Mouse (Mus musculus) stomach, postnatal 0 days (tissue): ENCODE measurements around the gene Samd4b. TPM values are rescaled to one million over a fixed set of nuclear protein-coding genes. Genes with fewer than 3 reads are reported as not detected.

ENCODE experiments used
- ATAC-seq: fragments of 200-750 bp; cut with Nextera tagmentation; 2 replicates; pipeline ENCODE4 v1.8.0; 2017; ENCODE audit not compliant: low FRiP score, low TSS enrichment
- DNase-seq: peaks from one replicate; pipeline ENCODE4 v3.0.0-alpha.2; 2016; ENCODE audit warnings: low spot score
- H3K27ac ChIP-seq: fragments of 300-500 bp; sonication (generic); replicated peaks from 2 replicates; pipeline ENCODE4 v1.5.1; 2014; ENCODE audit warnings: mild to moderate bottlenecking, control low read depth
- H3K27me3 ChIP-seq: fragments of 300-500 bp; sonication (generic); 2 replicates; pipeline ENCODE4 v1.6.1; 2014; ENCODE audit warnings: low read length; ENCODE audit not compliant: control insufficient read depth, insufficient read depth
- H3K36me3 ChIP-seq: fragments of 300-500 bp; sonication (generic); 2 replicates; pipeline ENCODE4 v1.6.1; 2014; ENCODE audit warnings: low read length, mixed read lengths; ENCODE audit not compliant: control insufficient read depth, insufficient read depth
- H3K4me1 ChIP-seq: fragments of 300-500 bp; sonication (generic); replicated peaks from 2 replicates; pipeline ENCODE4 v1.6.1; 2014; ENCODE audit warnings: antibody characterized with exemption; ENCODE audit not compliant: control insufficient read depth, insufficient read depth
- H3K4me2 ChIP-seq: fragments of 300-500 bp; sonication (generic); replicated peaks from 2 replicates; pipeline ENCODE4 v1.6.1; 2014; ENCODE audit warnings: low read depth, mild to moderate bottlenecking, control low read depth, moderate library complexity
- H3K4me3 ChIP-seq: fragments of 300-500 bp; sonication (generic); 2 replicates; pipeline ENCODE4 v1.5.1; 2014; ENCODE audit warnings: low read depth, low read length, control low read depth
- H3K9ac ChIP-seq: fragments of 300-500 bp; sonication (generic); 2 replicates; pipeline ENCODE4 v1.6.1; 2014; ENCODE audit warnings: mild to moderate bottlenecking, low read length, control low read depth, mixed read lengths
- H3K9me3 ChIP-seq: fragments of 300-500 bp; sonication (generic); 2 replicates; pipeline ENCODE4 v1.6.1; 2016; ENCODE audit warnings: low read length; ENCODE audit not compliant: control insufficient read depth
- CTCF ChIP-seq: IDR thresholded peaks from 2 replicates; pipeline ENCODE4 v1.5.1; 2016; ENCODE audit warnings: antibody characterized with exemption, low read depth, mild to moderate bottlenecking, moderate library complexity
- EP300 ChIP-seq: optimal IDR thresholded peaks from 2 replicates; pipeline ENCODE3; 2016; ENCODE audit warnings: antibody characterized with exemption
- WGBS: fragments of 180-500 bp; shearing (Covaris S2); extraction: QIAGEN DNeasy Blood & Tissue Kit; methylation state at CpG from one replicate; pipeline ENCODE4 v1.1.7; 2014; 5-methylcytosine and 5-hydroxymethylcytosine counted together
- polyA plus RNA-seq: library from polyadenylated mRNA; unstranded; fragments of >200 nt; fragmentation: Nextera tagmentation; extraction: Ambion mirVana; gene quantifications from 2 replicates; pipeline ENCODE4 v1.2.1, GENCODE M21; 2015

The Samd4b gene
- polyA plus RNA-seq, 1 experiment from 2014 or later: 9.8 TPM

DNA sequence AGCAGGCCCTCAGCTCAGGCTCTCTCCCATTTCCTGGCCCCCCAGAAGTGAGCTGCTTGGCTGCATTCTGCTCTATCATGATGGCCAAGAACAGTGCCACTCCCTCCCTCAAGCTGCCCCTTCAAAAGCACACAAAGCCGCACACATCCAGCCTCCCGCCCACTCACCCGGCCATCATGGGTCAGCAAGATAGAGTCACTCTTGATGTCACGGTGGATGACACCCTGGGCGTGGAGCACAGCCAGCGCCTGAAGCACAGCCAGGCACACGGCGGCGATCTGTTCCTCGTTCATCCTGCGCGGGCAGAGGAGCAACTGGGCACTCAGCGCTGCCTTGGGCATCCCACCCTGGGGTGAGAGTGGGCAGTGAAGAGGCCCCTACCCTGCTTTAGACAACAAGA is 35.6 kb downstream of the Samd4b start:
- no peak overlapping the region for H3K9ac ChIP-seq
- H3K4me1 ChIP-seq: 0 out of 2 replicates have a peak, but pooled peaks cover 2% of the 10 kb centered on the region
- no peak overlapping the region for H3K4me3 ChIP-seq
- 86% methylated on average over 13 of the region's 13 CpGs for WGBS
- no peaks in the 10 kb centered on the region for H3K27me3 ChIP-seq
- H3K9me3 ChIP-seq: no peaks in the 10 kb centered on the region
- DNase-seq: no peak
- H3K36me3 ChIP-seq: peaks cover 27% of the 10 kb centered on the region
- no peak for TF ChIP-seq EP300
- TF ChIP-seq CTCF: no peak
- H3K27ac ChIP-seq: no peak overlapping the region
- no peak for ATAC-seq
- no peak overlapping the region for H3K4me2 ChIP-seq

DNA sequence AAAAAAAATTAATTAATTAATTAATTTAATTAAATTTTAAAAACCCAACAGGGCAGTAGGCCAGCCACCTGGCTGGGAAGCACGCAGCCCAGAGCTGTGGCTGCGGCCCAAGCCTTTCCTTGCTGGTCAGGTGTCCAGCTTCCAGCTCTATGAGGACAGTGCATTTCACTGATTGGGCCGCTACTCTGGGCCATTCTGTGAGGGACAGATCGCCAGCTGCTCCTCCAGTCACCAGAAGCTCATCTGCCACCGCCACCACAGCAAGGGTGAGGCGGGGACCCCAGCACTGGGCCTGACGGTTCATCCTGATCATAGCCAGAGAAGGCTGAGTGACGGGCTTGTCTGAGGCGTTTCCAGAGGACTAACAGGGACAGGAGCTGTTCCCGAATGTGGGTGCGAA is 36.0 kb downstream of the Samd4b start:
- 94% methylated on average over 11 of the region's 11 CpGs for WGBS
- peaks cover 23% of the 10 kb centered on the region for H3K36me3 ChIP-seq
- no peak for ATAC-seq

DNA sequence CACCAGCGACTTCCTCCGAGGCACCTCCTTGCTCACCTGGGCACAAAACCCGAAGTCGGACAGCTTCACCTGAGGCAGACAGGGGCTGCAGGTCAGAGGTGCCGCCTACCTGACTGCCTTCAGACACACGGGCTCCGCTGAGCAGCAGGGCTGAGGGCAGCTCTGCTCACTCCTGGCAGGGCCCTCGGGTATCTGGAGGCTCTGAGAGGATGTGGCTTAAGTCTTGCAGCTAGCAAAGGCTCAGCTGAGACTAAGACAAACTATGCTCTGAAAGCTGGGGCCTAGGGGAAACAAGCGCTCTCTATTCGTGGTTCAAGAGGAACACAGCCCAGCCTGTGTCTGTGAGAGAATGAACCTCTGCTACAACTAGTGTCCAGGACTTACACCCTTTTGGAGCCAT is 37.1 kb downstream of the Samd4b start:
- Histone ChIP-seq H3K4me3 (no peak overlapping the region), H3K4me2 (no peak overlapping the region), H3K9me3 (no peaks in the 10 kb centered on the region), H3K27ac (no peak overlapping the region), H3K4me1 (0 out of 2 replicates have a peak, but pooled peaks cover 2% of the 10 kb centered on the region), H3K36me3 (peaks cover 18% of the 10 kb centered on the region), H3K27me3 (no peaks in the 10 kb centered on the region), H3K9ac (no peak overlapping the region)
- no peak for ATAC-seq
- WGBS: 91% methylated on average over 10 of the region's 10 CpGs
- no peak for DNase-seq
- TF ChIP-seq EP300 (no peak), CTCF (no peak)

More for the DNA sequence above, 36.0 kb downstream of the Samd4b start:
- Histone ChIP-seq H3K27me3 (no peaks in the 10 kb centered on the region), H3K4me3 (no peak overlapping the region), H3K4me1 (0 out of 2 replicates have a peak, but pooled peaks cover 2% of the 10 kb centered on the region), H3K9ac (no peak overlapping the region), H3K27ac (no peak overlapping the region), H3K9me3 (no peaks in the 10 kb centered on the region), H3K4me2 (no peak overlapping the region)
- TF ChIP-seq EP300 (no peak), CTCF (no peak)
- no peak for DNase-seq

DNA sequence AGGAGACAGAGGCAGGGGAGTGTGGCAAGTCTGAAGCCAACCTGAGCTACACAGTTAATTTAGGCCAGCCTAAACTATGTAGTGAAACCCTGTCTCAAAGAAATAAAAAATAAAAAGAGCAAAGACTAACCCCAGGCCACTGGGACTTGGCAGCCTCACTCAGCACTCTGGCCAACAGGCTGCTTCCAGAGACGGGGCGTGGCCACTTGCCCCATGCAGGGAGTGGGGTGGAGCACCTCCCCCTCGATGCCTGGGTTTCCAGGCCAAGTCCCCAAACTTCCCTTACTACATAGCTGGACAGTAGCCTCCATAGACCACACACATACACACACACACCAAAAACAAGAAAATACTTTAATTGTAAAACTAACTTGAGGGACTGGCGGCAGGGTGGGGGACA is 39.5 kb downstream of the Samd4b start:
- no peak overlapping the region for H3K4me3 ChIP-seq
- 36% methylated on average over 4 of the region's 4 CpGs for WGBS
- H3K9me3 ChIP-seq: no peaks in the 10 kb centered on the region
- 0 out of 2 replicates have a peak, but pooled peaks cover 2% of the 10 kb centered on the region for H3K4me1 ChIP-seq
- H3K27me3 ChIP-seq: no peaks in the 10 kb centered on the region
- peaks cover 12% of the 10 kb centered on the region for H3K36me3 ChIP-seq
- peak; percentile 38; the same call in 1 of the 2 replicates for ATAC-seq
- no peak for TF ChIP-seq CTCF
- no peak for TF ChIP-seq EP300
- H3K4me2 ChIP-seq: no peak overlapping the region
- no peak overlapping the region for H3K9ac ChIP-seq
- peak overlapping the region; percentile 30; the same call in 1 of the 2 replicates for H3K27ac ChIP-seq
- peak; percentile 60 for DNase-seq

DNA sequence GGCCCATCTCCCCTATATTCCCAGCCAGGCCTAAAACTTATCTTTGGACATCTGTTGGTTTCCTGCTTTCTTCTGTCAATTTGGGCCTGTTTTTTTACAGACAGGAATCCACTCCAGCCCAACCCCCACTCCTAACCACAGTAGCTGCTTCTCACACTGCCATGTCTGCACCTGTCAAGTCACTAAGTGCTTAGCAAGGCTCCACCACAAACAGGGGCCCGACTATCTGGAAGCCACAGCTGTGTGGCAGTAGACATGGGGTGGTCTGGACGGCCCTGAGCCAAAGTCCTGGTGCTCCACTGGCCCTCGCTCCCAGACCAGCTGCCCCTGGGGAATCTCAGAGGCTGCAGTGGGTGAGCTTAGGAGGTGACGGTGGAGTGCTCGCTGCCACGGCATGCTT is 40.2 kb downstream of the Samd4b start:
- no peak for TF ChIP-seq CTCF
- TF ChIP-seq EP300: no peak
- Histone ChIP-seq H3K27me3 (no peaks in the 10 kb centered on the region), H3K4me2 (no peak overlapping the region), H3K27ac (0 out of 2 replicates have a peak overlapping the region, but pooled peaks have one; percentile 13), H3K4me3 (no peak overlapping the region), H3K4me1 (0 out of 2 replicates have a peak, but pooled peaks cover 2% of the 10 kb centered on the region), H3K36me3 (peaks cover 10% of the 10 kb centered on the region), H3K9ac (no peak overlapping the region), H3K9me3 (no peaks in the 10 kb centered on the region)
- ATAC-seq (no peak), DNase-seq (no peak)
- 77% methylated on average over 6 of the region's 6 CpGs for WGBS

DNA sequence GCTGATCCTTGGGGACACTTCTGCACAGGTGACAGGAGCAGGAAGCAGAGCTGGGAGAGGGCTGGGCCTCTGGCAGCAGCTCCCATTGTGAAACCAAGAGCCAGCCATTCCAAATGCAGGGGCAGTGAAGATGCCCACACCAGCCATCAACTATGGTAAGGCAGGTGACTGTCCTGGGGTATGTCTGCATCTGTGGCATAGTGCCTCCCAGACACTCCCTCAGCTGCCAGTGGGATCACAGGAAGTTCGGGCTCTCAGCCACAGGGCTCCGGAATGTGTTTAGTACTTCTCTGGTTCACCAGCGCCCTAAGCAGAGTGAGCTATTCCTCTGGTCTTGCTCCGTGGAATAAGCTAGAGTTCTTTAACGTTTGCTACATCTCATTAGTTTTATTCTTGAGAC is 40.9 kb downstream of the Samd4b start:
- Histone ChIP-seq H3K27me3 (no peaks in the 10 kb centered on the region), H3K4me2 (no peak overlapping the region), H3K4me3 (no peak overlapping the region), H3K9ac (peak overlapping the region; percentile 18; the same call in 1 of the 2 replicates), H3K36me3 (peaks cover 9% of the 10 kb centered on the region), H3K9me3 (no peaks in the 10 kb centered on the region), H3K27ac (peak overlapping the region; percentile 61), H3K4me1 (0 out of 2 replicates have a peak, but pooled peaks cover 2% of the 10 kb centered on the region)
- TF ChIP-seq CTCF (no peak), EP300 (no peak)
- DNase-seq (no peak), ATAC-seq (no peak)
- WGBS: 50% methylated on average over 5 of the region's 5 CpGs
